Mouse (Mus musculus) hindbrain, embryonic 13.5 days (tissue): ENCODE measurements at regions not wholly inside any gene's neighbourhood (a gene's known extent, or its start where the extent isn't known, plus 50 kb on each side); places are given as distances from the start of the nearest gene placed in this dataset.

Experiments
- ATAC-seq: fragments of 200-750 bp; cut with Nextera tagmentation; 2 replicates; pipeline ENCODE4 v1.8.0; 2017; ENCODE audit warnings: moderate TSS enrichment; ENCODE audit not compliant: low FRiP score
- H3K27ac ChIP-seq: fragments of 300-500 bp; sonication (generic); 2 replicates; pipeline ENCODE4 v1.5.1; 2015; ENCODE audit warnings: inconsistent platforms, mild to moderate bottlenecking, moderate library complexity
- H3K27me3 ChIP-seq: fragments of 300-500 bp; sonication (generic); 2 replicates; pipeline ENCODE4 v1.6.1; 2015; ENCODE audit warnings: mild to moderate bottlenecking, inconsistent platforms
- H3K36me3 ChIP-seq: fragments of 300-500 bp; sonication (generic); 2 replicates; pipeline ENCODE4 v1.6.1; 2015; ENCODE audit warnings: mild to moderate bottlenecking, inconsistent platforms
- H3K4me1 ChIP-seq: fragments of 300-500 bp; sonication (generic); replicated peaks from 2 replicates; pipeline ENCODE4 v1.6.1; 2015; ENCODE audit warnings: inconsistent platforms
- H3K4me2 ChIP-seq: fragments of 300-500 bp; sonication (generic); 2 replicates; pipeline ENCODE4 v1.6.1; 2015; ENCODE audit warnings: inconsistent platforms, mild to moderate bottlenecking, moderate library complexity
- H3K4me3 ChIP-seq: fragments of 300-500 bp; sonication (generic); 2 replicates; pipeline ENCODE4 v1.5.1; 2015; ENCODE audit warnings: mild to moderate bottlenecking, inconsistent platforms
- H3K9ac ChIP-seq: fragments of 300-500 bp; sonication (generic); 2 replicates; pipeline ENCODE4 v1.6.1; 2015; ENCODE audit warnings: mild to moderate bottlenecking, inconsistent platforms
- H3K9me3 ChIP-seq: fragments of 300-500 bp; sonication (generic); 2 replicates; pipeline ENCODE4 v1.6.1; 2016; ENCODE audit warnings: inconsistent platforms
- WGBS: fragments of 180-500 bp; shearing (Covaris S2); methylation state at CpG from one replicate; pipeline ENCODE4 v1.1.7; 2015; 5-methylcytosine and 5-hydroxymethylcytosine counted together

DNA sequence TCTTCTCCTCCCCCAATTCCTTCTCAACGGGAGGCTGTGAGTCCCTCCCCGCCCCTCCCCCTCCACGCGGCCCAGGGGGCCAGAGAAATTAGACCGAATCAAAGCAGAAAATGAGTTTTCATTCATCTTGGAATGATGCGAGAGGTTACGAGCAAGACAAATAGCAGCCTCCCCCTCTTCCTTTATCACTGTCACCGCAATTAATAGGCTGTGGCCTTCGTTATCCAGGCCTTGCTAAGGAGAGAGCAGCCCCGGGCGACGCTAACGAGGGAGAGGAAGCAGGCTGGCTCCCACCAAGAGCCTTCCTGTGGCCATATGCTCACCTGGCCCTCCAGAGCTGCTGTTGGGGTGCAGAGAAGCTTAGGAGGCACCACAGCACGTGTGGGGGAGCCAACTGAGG, 61.8 kb upstream of the Lhx1 start:
- H3K27me3 ChIP-seq = peaks cover 17% of the 10 kb centered on the region; the same call in 1 of the 2 replicates

DNA sequence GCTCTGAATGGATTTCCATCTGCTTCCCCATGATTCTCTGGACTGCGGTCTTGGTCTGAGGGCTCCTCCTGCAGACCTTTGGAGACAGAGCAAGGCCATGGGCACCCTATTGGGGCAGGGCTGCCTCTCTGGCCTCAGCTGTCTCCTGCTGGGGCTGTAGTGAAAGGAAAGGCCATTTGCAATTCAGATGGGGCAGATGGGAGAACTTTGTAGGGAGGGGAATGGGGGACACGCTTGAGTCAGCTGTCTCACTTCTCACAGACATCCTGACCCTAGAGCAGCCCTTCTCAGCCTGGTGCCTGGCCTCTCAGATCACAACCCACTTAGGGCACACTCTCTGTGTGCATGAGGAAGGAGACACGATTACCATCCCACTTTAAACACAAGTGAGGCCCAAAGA, 60.3 kb upstream of the Lhx1 start:
- 17% methylated on average over 3 of the region's 3 CpGs for WGBS
- peaks cover 33% of the 10 kb centered on the region for H3K4me1 ChIP-seq
- no peaks in the 10 kb centered on the region for H3K9me3 ChIP-seq
- ATAC-seq = peak; percentile 39; the same call in 1 of the 2 replicates
- H3K4me2 ChIP-seq = no peak overlapping the region
- no peak overlapping the region; the same call in 1 of the 2 replicates for H3K9ac ChIP-seq
- H3K4me3 ChIP-seq = no peak overlapping the region
- no peaks in the 10 kb centered on the region for H3K36me3 ChIP-seq
- H3K27ac ChIP-seq = peak overlapping the region; percentile 37; the same call in 1 of the 2 replicates
- peaks cover 19% of the 10 kb centered on the region for H3K27me3 ChIP-seq

More for the DNA sequence above, 61.8 kb upstream of the Lhx1 start:
- no peak overlapping the region for H3K4me3 ChIP-seq
- H3K9ac ChIP-seq = no peak overlapping the region
- no peak overlapping the region for H3K4me2 ChIP-seq
- no peak for ATAC-seq
- no peaks in the 10 kb centered on the region for H3K36me3 ChIP-seq
- no peaks in the 10 kb centered on the region for H3K9me3 ChIP-seq
- H3K27ac ChIP-seq = peak overlapping the region; percentile 75
- WGBS = 14% methylated on average over 14 of the region's 14 CpGs
- peaks cover 41% of the 10 kb centered on the region for H3K4me1 ChIP-seq

DNA sequence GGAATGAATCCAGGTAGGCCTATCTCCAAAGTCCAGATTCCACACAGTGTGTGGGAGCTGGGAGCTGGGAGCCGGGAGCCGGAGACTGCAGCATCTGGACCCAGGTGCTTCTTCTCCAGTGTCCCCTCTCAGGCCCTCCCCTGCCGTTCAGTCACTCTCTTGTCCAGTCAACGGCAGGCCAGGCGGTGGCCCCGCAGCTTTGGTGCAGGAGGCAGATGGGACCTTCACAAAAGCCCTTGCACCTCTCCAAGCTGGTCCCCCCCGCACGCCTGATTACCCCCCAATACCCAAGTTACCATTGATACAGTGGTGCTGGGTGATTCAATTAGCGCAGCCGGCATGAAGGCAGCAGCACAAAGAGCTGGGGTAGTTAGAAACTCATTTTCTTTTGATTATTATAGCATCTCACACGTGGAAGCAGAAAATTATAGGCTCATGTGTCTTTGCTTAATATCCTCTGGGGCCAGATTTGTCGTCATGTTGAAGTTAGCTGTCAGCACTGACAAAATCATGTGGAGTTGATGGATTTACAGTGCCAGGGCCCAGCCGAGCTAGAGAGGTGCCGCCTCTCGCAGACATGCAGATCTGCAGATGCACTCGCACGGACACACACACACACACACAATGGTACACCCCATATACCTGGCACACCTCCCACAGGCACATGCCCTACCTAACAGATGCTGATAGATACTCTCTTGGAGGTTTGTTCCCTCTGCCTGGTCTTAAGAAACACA, 53.6 kb upstream of the Lhx1 start:
- ATAC-seq = peak; percentile 72

More for the DNA sequence above, 53.6 kb upstream of the Lhx1 start:
- peaks cover 33% of the 10 kb centered on the region for H3K27me3 ChIP-seq
- 0 out of 2 replicates have a peak overlapping the region, but pooled peaks have one; percentile 23 for H3K4me2 ChIP-seq
- H3K36me3 ChIP-seq = no peaks in the 10 kb centered on the region
- H3K27ac ChIP-seq = peak overlapping the region; percentile 83
- peaks cover 44% of the 10 kb centered on the region for H3K4me1 ChIP-seq
- H3K9me3 ChIP-seq = no peaks in the 10 kb centered on the region
- no peak overlapping the region for H3K4me3 ChIP-seq
- WGBS = 21% methylated on average over 17 of the region's 17 CpGs
- 0 out of 2 replicates have a peak overlapping the region, but pooled peaks have one; percentile 29 for H3K9ac ChIP-seq
